Mouse (Mus musculus): ENCODE data around the gene Dusp8.
"Not testable (repeated sequence)": the region's sequence is repeated elsewhere in the genome, so short reads cannot be mapped to it uniquely, and the experiment has no call there.

Dusp8 gene

GRCm38 (mm10) chr7:142095183-142095931, at the start of gene Dusp8:
Gene Dusp8 (minus strand): TSS chr7:142095843.
- peak; percentile 85 for DNase-seq (ENCODE audit: low read depth, low spot score)

DNA sequence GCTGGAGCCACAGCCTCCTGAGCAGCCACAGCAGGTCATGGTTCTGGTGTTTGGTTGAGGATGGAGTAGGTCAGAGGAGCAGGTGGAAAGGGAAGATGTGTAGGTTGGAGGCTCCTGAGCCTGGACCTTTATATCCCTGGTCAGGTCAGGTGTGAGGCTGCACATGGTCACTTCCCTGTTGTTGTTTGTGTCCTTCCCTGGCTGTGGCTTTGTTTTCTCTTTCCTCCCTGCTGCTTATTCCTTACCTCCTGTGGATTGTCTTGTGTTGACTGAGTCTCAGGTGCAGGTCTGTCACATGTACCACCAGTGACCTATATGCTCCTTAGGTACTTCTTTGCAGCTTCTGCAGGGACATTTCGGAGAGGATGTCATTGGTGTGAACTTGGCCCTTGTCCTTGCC, 48.9 kb upstream of the Dusp8 start, which contains the start of gene Gm45337:
Gene Gm45337 (minus strand): TSS at position 101 of the 400 bp plus-strand sequence.
- DNase-seq (ENCODE audit: low read depth, low spot score) = no peak

DNA sequence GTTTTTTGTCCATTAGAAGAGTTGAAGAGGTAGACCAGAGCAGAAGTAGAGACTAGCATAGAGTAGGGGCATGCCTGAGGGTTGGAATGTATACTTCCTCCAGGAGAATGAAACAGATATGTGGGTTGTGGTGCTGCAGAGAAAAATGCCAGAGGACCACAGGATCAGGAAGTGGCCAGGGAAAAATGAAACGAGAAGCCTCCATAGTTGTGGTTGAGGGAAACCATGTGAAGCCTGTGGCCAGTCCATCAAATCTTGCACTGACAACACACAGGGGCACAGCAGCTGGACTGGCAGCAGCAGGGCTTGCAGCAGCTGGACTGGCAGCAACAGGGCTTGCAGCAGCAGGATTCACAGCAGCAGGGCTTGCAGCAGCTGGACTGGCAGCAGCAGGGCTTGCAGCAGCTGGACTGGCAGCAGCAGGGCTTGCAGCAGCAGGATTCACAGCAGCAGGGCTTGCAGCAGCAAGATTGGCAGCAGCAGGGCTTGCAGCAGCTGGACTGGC, 47.9 kb upstream of the Dusp8 start:
- not testable (repeated sequence) for DNase-seq (ENCODE audit: low read depth, low spot score)

- DNase-seq (ENCODE audit: low read depth, low spot score) = no peak
Observed at GRCm38 (mm10) chr7:142140696-142141095, 45.1 kb upstream of the Dusp8 start.

- DNase-seq (ENCODE audit: low read depth, low spot score) = not testable (repeated sequence)
Observed at GRCm38 (mm10) chr7:142135934-142136333, 40.3 kb upstream of the Dusp8 start, which contains the start of gene Gm39115. Gene Gm39115 (minus strand): TSS chr7:142136034.

- no peak for DNase-seq (ENCODE audit: low read depth, low spot score)
Observed at GRCm38 (mm10) chr7:142134206-142134995, 38.8 kb upstream of the Dusp8 start.

DNA sequence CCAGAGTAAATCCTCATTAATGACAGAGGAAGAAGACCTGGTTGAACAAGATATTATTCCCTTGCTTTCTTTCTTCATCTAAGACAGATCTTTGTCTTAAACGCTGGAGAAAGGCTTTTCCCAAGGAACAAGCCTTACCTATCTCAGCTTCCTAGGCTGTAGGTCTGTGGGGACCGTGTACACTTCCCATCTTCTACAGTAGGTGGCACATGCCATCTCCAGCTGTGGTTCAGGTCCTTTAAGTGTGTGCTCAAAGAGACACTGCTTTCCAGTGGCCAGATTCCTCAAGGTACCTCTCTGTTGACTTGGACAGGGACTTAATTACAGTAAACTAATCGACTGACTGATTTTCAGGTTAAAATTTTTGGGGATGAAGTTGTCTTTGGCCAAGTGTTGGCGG, 33.2 kb upstream of the Dusp8 start:
- DNase-seq (ENCODE audit: low read depth, low spot score) = no peak

- not testable (repeated sequence) for DNase-seq (ENCODE audit: low read depth, low spot score)
Observed at GRCm38 (mm10) chr7:142120629-142121028, 25.0 kb upstream of the Dusp8 start, which contains the start of gene Gm45618. Gene Gm45618 (minus strand): TSS chr7:142120729.

DNA sequence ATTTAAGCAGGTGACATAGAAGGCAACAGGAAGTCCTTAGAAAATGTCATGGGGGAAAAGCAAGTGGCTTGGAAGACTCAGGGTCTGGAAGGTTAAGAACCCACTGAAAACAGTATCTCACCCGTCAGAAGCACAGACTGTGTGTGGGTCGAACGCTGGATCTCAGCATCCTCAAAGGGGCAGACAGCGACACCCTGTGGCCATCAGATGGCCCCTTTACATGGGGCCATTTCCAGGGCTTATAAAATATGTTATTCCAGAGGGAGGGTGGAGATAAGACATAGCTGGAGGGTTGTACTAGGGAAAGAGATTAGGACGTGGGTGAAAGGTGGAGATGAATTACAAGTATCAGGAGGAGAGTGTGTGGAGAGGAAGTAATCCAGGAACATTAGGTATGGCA, 24.0 kb upstream of the Dusp8 start:
- DNase-seq (ENCODE audit: low read depth, low spot score) = no peak

GRCm38 (mm10) chr7:142104747-142105146, 9.1 kb upstream of the Dusp8 start:
- DNase-seq (ENCODE audit: low read depth, low spot score) = no peak

GRCm38 (mm10) chr7:142097776-142098175, 2.1 kb upstream of the Dusp8 start:
- DNase-seq (ENCODE audit: low read depth, low spot score) = peak; percentile 68

- DNase-seq (ENCODE audit: low read depth, low spot score) = no peak
Observed at GRCm38 (mm10) chr7:142096701-142097100, 1.1 kb upstream of the Dusp8 start.

- DNase-seq (ENCODE audit: low read depth, low spot score) = no peak
Observed at GRCm38 (mm10) chr7:142094301-142095143, 1.1 kb downstream of the Dusp8 start.

GRCm38 (mm10) chr7:142093696-142094240, 1.9 kb downstream of the Dusp8 start:
- no peak for DNase-seq (ENCODE audit: low read depth, low spot score)

DNA sequence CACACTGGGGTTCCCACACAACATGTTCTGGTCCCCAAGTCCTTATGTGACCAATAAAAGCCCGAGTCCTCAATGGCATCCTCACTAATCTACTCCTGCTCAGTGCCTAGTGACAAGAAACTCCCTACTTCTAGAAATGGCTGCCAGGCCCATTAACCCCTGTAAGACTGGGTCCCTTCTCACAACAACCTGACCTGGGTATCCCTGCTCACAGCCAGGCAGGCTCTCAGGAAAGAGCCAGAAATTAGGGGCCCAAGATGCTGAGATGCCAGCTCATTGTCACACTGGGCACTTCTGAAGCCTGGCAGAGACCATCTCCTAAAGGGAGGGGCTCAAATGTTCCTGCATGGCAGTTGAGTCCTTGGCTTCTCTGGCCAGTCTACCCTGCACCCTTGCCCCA, 2.7 kb downstream of the Dusp8 start:
- no peak for DNase-seq (ENCODE audit: low read depth, low spot score)

DNA sequence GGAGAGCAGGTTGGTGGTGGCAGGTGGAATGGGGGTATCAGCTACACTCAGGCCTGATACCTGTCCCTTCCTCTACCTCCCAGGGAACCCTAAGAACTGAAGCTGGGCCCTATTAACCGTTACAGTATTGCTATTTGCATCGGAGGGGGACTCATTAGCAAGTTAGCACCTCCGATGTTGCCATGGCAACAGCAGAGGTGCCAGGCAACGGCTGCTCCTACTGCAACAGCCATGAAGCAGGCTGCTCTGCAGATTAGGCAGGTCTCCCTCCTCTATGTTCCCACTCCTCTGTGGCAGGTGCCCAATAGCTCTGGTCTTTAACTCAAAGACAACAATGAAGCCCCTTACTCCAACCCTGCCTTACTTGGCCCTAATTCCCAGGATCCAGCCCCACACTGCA, 3.8 kb downstream of the Dusp8 start:
- no peak for DNase-seq (ENCODE audit: low read depth, low spot score)

DNA sequence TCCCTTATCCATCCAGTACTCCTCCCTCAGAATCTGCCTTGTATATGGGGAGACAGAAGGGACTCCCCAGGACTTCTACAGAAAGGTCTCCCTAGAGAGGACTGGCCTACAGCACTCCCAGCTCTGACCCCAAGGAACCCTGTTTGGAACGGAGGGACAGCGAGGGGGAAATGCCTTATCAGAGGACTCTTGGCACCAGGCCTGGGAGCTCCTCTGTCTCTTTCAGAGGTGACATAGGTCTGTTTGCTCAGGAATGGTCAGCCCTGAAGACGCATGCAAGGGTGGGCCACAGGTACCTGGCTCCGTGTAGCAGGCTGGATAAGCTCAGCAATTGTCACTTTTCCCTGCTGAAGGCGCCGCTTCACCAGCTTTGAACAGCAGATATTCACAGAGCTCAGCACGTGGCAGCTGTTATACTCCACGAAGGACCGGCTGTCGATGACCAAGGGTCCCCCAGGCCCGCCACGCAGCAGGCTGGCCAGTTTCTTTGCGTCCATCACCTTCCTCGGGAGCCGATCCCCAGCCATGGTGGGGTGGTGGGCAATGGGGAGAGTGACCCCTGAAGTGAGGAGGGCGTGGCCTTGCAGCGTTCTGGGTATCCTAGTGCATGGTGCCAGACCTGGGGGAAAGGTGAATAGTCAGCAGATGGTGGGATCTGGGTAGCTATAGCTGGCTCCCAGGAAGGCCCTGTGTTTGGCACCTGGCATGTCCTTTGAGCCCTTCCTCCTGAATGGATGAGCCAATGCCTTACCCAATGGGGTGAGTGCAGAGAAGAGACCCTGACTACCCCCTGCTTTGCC, 5.8 kb downstream of the Dusp8 start:
- no peak for DNase-seq (ENCODE audit: low read depth, low spot score)

DNA sequence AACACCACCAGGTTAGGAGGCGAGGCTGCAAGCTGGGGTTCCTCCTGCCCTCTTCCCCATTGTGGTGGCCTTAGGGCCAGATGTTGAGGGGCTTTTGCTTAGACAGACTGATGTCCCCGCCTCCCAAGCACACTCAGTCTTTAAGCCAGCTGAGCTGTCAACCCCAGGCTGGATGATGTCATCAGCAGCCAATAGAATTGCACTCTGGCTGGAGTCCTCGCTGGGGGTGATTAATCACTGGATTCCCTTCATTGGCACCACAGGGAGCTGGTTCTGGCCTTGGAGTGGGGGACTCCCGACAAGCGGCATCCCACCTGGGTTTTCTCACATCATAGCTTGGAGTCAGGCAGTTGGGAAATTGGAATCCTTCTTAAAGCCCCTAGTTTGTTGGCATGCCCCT, 6.8 kb downstream of the Dusp8 start:
- DNase-seq (ENCODE audit: low read depth, low spot score) = peak; percentile 49

- no peak for DNase-seq (ENCODE audit: low read depth, low spot score)
Observed at GRCm38 (mm10) chr7:142087069-142087652, 8.5 kb downstream of the Dusp8 start.
